Mouse (Mus musculus) limb, embryonic 11.5 days (tissue): Measurements from ENCODE around the gene Tac2. TPM values are rescaled to one million over a fixed set of nuclear protein-coding genes. Genes with fewer than 3 reads are reported as not detected.

Experiments
- ATAC-seq: fragments of 200-750 bp; cut with Nextera tagmentation; 2 replicates; pipeline ENCODE4 v1.8.0; 2017; ENCODE audit warnings: low read depth; ENCODE audit not compliant: insufficient number of reproducible peaks, low FRiP score, low TSS enrichment
- DNase-seq: peaks from one replicate; pipeline ENCODE4 v3.0.0-alpha.2; 2015; ENCODE audit warnings: low spot score
- H3K27ac ChIP-seq: fragments of 300-500 bp; sonication (generic); replicated peaks from 2 replicates; pipeline ENCODE4 v1.5.1; 2014; ENCODE audit warnings: low read depth, mild to moderate bottlenecking, low read length
- H3K27me3 ChIP-seq: fragments of 300-500 bp; sonication (generic); 2 replicates; pipeline ENCODE4 v1.6.1; 2014; ENCODE audit warnings: mild to moderate bottlenecking, low read length, mixed read lengths; ENCODE audit not compliant: control insufficient read depth, insufficient read depth
- H3K36me3 ChIP-seq: fragments of 300-500 bp; sonication (generic); 2 replicates; pipeline ENCODE4 v1.6.1; 2014; ENCODE audit warnings: mild to moderate bottlenecking, low read length, moderate library complexity, mixed read lengths; ENCODE audit not compliant: control insufficient read depth, insufficient read depth
- H3K4me1 ChIP-seq: fragments of 300-500 bp; sonication (generic); 2 replicates; pipeline ENCODE4 v1.6.1; 2014; ENCODE audit warnings: low read length, mixed read lengths; ENCODE audit not compliant: control insufficient read depth, insufficient read depth
- H3K4me2 ChIP-seq: fragments of 300-500 bp; sonication (generic); 2 replicates; pipeline ENCODE4 v1.6.1; 2014; ENCODE audit warnings: low read depth, mild to moderate bottlenecking, moderate library complexity; ENCODE audit not compliant: severe bottlenecking
- H3K4me3 ChIP-seq: fragments of 300-500 bp; sonication (generic); 2 replicates; pipeline ENCODE4 v1.5.1; 2014; ENCODE audit warnings: low read depth, low read length
- H3K9ac ChIP-seq: fragments of 300-500 bp; sonication (generic); 2 replicates; pipeline ENCODE4 v1.6.1; 2014; ENCODE audit warnings: mild to moderate bottlenecking, low read length
- H3K9me3 ChIP-seq: fragments of 300-500 bp; sonication (generic); 2 replicates; pipeline ENCODE4 v1.6.1; 2016; ENCODE audit warnings: low read length; ENCODE audit not compliant: control insufficient read depth
- WGBS: fragments of 180-500 bp; shearing (Covaris S2); extraction: QIAGEN DNeasy Blood & Tissue Kit; methylation state at CpG from one replicate; pipeline ENCODE4 v1.1.7; 2014; 5-methylcytosine and 5-hydroxymethylcytosine counted together
- polyA plus RNA-seq: library from polyadenylated mRNA; unstranded; fragments of >200 nt; fragmentation: Nextera tagmentation; extraction: Ambion mirVana; gene quantifications from 2 replicates; pipeline ENCODE4 v1.2.1, GENCODE M21; 2014

The Tac2 gene
- polyA plus RNA-seq, 1 experiment from 2014 or later = 1.9 TPM

- no peaks in the 10 kb centered on the region for H3K4me1 ChIP-seq
- H3K27ac ChIP-seq = no peak overlapping the region
- no peak for ATAC-seq
- H3K36me3 ChIP-seq = no peaks in the 10 kb centered on the region
- no peak for DNase-seq
- H3K4me3 ChIP-seq = no peak overlapping the region
- 84% methylated on average over 6 of the region's 6 CpGs for WGBS
- no peaks in the 10 kb centered on the region for H3K27me3 ChIP-seq
- H3K4me2 ChIP-seq = no peak overlapping the region
- H3K9me3 ChIP-seq = no peaks in the 10 kb centered on the region
- no peak overlapping the region for H3K9ac ChIP-seq
These were observed 41.4 kb upstream of the Tac2 start for GRCm38 (mm10) chr10:127682886-127683285.

- no peaks in the 10 kb centered on the region for H3K4me1 ChIP-seq
- no peak overlapping the region for H3K4me2 ChIP-seq
- WGBS = 28% methylated on average over 1 of the region's 1 CpGs
- ATAC-seq (no peak), DNase-seq (no peak)
- 0 out of 2 replicates have a peak, but pooled peaks cover 2% of the 10 kb centered on the region for H3K9me3 ChIP-seq
- no peak overlapping the region for H3K4me3 ChIP-seq
- peaks cover 13% of the 10 kb centered on the region for H3K36me3 ChIP-seq
- no peak overlapping the region for H3K9ac ChIP-seq
- H3K27ac ChIP-seq = no peak overlapping the region
- no peaks in the 10 kb centered on the region for H3K27me3 ChIP-seq
These were observed 33.2 kb upstream of the Tac2 start for GRCm38 (mm10) chr10:127691053-127691452.

- 0 out of 2 replicates have a peak, but pooled peaks cover 2% of the 10 kb centered on the region for H3K9me3 ChIP-seq
- no peak for ATAC-seq
- H3K4me3 ChIP-seq = no peak overlapping the region
- H3K36me3 ChIP-seq = peaks cover 9% of the 10 kb centered on the region
- H3K9ac ChIP-seq = no peak overlapping the region
- H3K27me3 ChIP-seq = no peaks in the 10 kb centered on the region
- 71% methylated on average over 2 of the region's 2 CpGs for WGBS
- H3K27ac ChIP-seq = no peak overlapping the region
- H3K4me1 ChIP-seq = no peaks in the 10 kb centered on the region
- no peak overlapping the region for H3K4me2 ChIP-seq
- DNase-seq = no peak
These were observed 29.6 kb upstream of the Tac2 start for GRCm38 (mm10) chr10:127694636-127695035.

GRCm38 (mm10) chr10:127695775-127696174 lies 28.5 kb upstream of the Tac2 start:
- Histone ChIP-seq H3K4me3 (no peak overlapping the region), H3K4me1 (no peaks in the 10 kb centered on the region), H3K36me3 (peaks cover 5% of the 10 kb centered on the region; the same call in 1 of the 2 replicates), H3K27me3 (no peaks in the 10 kb centered on the region), H3K27ac (no peak overlapping the region), H3K4me2 (no peak overlapping the region), H3K9ac (no peak overlapping the region), H3K9me3 (0 out of 2 replicates have a peak, but pooled peaks cover 2% of the 10 kb centered on the region)
- DNase-seq (no peak), ATAC-seq (no peak)
- WGBS = 94% methylated on average over 7 of the region's 7 CpGs

DNA sequence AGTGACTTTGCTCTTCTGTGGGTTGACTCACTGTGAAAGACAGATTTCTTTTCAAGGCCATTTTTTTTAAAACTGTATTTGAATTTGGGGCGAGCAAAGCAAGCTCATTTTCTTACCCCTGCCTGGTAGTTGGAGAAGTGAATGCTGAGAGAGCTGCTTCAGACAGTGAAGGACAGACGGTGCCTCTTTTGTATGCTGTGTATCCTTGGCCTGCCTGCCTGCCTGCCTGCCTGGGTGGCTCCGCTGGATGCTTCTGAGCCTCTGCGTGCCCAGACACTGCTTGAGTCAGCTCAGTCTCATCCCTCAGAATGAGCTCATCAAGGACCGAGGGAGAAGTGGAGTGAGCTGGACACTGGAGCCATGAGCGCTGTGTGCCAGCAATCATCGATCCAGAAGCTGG lies 25.3 kb upstream of the Tac2 start:
- no peak overlapping the region for H3K4me3 ChIP-seq
- H3K27ac ChIP-seq = no peak overlapping the region
- no peak overlapping the region for H3K4me2 ChIP-seq
- DNase-seq (no peak), ATAC-seq (no peak)
- no peaks in the 10 kb centered on the region for H3K27me3 ChIP-seq
- H3K9me3 ChIP-seq = no peaks in the 10 kb centered on the region
- H3K9ac ChIP-seq = no peak overlapping the region
- no peaks in the 10 kb centered on the region for H3K4me1 ChIP-seq
- no peaks in the 10 kb centered on the region for H3K36me3 ChIP-seq
- 93% methylated on average over 7 of the region's 7 CpGs for WGBS

DNA sequence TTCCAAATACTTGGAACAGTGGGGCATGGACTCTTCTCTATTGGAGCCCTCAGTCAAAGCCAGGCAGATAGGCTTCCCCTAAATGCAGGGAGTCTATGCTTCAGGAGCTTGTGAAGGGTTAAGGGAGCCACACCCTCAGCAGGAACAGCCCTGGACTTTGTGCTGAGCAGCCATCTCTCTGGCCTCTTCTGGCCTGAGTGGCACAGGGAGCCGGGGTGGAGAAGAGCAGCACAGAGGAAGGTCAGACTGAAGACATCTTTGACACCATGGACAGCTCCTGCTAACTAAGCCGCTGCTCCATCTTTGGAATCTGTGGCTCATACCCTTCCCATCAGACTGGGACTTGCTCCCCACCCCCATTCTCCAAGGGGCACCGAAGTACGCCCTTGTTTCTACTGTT lies 21.0 kb upstream of the Tac2 start:
- no peak overlapping the region for H3K4me3 ChIP-seq
- no peak overlapping the region for H3K9ac ChIP-seq
- H3K27me3 ChIP-seq = no peaks in the 10 kb centered on the region
- WGBS = 46% methylated on average over 4 of the region's 4 CpGs
- H3K4me2 ChIP-seq = no peak overlapping the region
- no peaks in the 10 kb centered on the region for H3K36me3 ChIP-seq
- no peaks in the 10 kb centered on the region for H3K9me3 ChIP-seq
- no peak; the same call in 1 of the 2 replicates for ATAC-seq
- no peak overlapping the region for H3K27ac ChIP-seq
- no peaks in the 10 kb centered on the region for H3K4me1 ChIP-seq
- no peak for DNase-seq

DNA sequence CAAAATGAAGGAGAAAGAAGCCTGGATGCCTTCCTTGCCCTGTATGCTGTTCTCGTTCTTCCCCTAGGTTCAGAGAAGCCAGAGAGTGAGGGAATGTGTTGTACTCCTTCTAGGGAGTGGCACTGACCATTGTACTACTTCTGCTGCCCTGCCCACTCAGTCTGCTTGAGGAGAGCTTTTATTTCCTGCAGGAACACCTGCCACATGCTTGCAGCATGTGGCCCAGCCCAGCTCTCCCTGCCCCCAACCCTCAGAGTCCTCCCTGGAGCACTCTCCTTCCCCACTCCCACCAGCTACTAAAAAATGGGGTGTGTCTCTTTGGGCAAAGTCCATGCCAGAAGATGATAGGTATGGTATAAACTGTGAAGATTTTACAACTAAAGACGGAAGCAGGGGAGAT lies 20.0 kb upstream of the Tac2 start:
- WGBS = 67% methylated on average over 2 of the region's 2 CpGs
- DNase-seq (no peak), ATAC-seq (no peak)
- H3K9me3 ChIP-seq = no peaks in the 10 kb centered on the region
- no peak overlapping the region for H3K4me3 ChIP-seq
- no peaks in the 10 kb centered on the region for H3K4me1 ChIP-seq
- H3K27me3 ChIP-seq = no peaks in the 10 kb centered on the region
- H3K4me2 ChIP-seq = no peak overlapping the region
- no peak overlapping the region for H3K27ac ChIP-seq
- H3K36me3 ChIP-seq = no peaks in the 10 kb centered on the region
- no peak overlapping the region for H3K9ac ChIP-seq

DNA sequence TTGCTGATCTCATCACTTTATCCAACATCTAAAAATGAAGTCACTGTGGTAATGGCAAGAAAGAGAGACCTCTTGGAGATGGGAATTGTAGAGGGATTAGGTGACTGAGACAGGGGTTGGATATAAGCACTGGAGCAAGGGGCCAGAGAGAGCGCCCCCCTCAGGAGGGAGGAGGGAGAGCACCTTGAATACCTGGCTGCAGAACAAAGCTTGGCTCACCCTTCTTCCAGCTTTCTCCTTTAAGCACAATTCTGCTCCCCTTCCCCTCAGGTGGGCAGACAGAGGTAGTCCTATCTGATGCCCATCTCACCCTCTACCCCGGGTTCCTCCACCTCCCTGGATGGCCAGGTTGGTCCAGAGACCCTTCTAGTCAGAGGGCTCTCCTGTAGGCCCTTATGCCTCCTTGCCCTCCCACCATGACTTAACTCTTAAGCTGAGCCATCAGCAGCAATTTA lies 19.5 kb upstream of the Tac2 start, which contains the start of gene Myo1a:
Gene Myo1a, plus strand, starts transcription at position 405 of the 455 bp plus-strand sequence.
- Histone ChIP-seq H3K9ac (no peak within 1 kb of the TSS), H3K4me1 (no peaks in the 10 kb centered on the region), H3K4me2 (no peak within 1 kb of the TSS), H3K4me3 (no peak within 1 kb of the TSS), H3K36me3 (no peaks in the 10 kb centered on the region), H3K9me3 (no peaks in the 10 kb centered on the region), H3K27ac (no peak within 1 kb of the TSS), H3K27me3 (no peaks in the 10 kb centered on the region)
- ATAC-seq (no peak), DNase-seq (no peak)
- WGBS = 64% methylated on average over 2 of the region's 2 CpGs

DNA sequence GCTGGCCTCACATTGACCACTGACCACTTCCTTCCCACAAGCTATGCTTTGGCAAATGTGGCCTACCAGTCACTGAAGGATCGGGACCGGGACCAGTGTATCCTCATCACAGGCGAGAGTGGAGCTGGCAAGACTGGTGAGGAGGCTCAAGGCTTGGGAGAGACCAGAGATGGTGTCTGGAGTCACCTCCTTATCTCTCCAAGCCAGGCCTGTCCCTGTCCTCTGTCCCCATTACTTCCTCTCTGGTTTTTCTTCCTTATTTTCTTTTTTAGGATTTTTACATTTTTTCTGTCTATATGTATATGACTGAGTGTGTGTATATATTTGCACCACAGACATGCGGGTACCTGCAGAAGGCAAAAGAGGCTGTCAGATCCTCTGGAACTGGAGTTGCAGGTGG lies 18.5 kb upstream of the Tac2 start:
- Histone ChIP-seq H3K27ac (no peak overlapping the region), H3K4me1 (no peaks in the 10 kb centered on the region), H3K9me3 (no peaks in the 10 kb centered on the region), H3K27me3 (no peaks in the 10 kb centered on the region), H3K36me3 (no peaks in the 10 kb centered on the region), H3K4me3 (no peak overlapping the region), H3K9ac (no peak overlapping the region), H3K4me2 (no peak overlapping the region)
- DNase-seq (no peak), ATAC-seq (no peak)
- WGBS = 90% methylated on average over 4 of the region's 4 CpGs
